Mouse (Mus musculus): ENCODE data around the gene Fbl.
A peak's percentile ranks its signal among the peaks of the same experiment; 100 is the strongest.
"Not testable (repeated sequence)": the region's sequence is repeated elsewhere in the genome, so short reads cannot be mapped to it uniquely, and the experiment has no call there.

Gene Fbl

GRCm38 (mm10) chr7:28169489-28170422, at the start of gene Fbl:
Gene Fbl (plus strand): TSS chr7:28169710.
- DNase-seq (ENCODE audit: low spot score in 2 of 2), result peak; percentile 79 to 86

GRCm38 (mm10) chr7:28129166-28129565, 40.3 kb upstream of the Fbl start, which contains the start of gene 9530053A07Rik:
Gene 9530053A07Rik (plus strand): TSS chr7:28129466.
- DNase-seq (ENCODE audit: low spot score in 2 of 2), result no peak

- DNase-seq (ENCODE audit: low spot score in 2 of 2), result no peak
Measured at GRCm38 (mm10) chr7:28137613-28138012, 31.9 kb upstream of the Fbl start.

- peak; percentile 26 to 53 for DNase-seq (ENCODE audit: low spot score in 2 of 2)
Measured at GRCm38 (mm10) chr7:28148263-28148662, 21.2 kb upstream of the Fbl start.

GRCm38 (mm10) chr7:28149841-28150240, 19.7 kb upstream of the Fbl start:
- DNase-seq (ENCODE audit: low spot score in 2 of 2), result no peak

- DNase-seq (ENCODE audit: low spot score in 2 of 2), result no peak
Measured at GRCm38 (mm10) chr7:28151584-28152221, 17.8 kb upstream of the Fbl start.

- DNase-seq (ENCODE audit: low spot score in 2 of 2), result not testable (repeated sequence)
Measured at GRCm38 (mm10) chr7:28153595-28153994, 15.9 kb upstream of the Fbl start.

GRCm38 (mm10) chr7:28159292-28159691, 10.2 kb upstream of the Fbl start:
- DNase-seq (ENCODE audit: low spot score in 2 of 2), result no peak

GRCm38 (mm10) chr7:28159893-28160292, 9.6 kb upstream of the Fbl start:
- DNase-seq (ENCODE audit: low spot score in 2 of 2), result no peak

- no peak for DNase-seq (ENCODE audit: low spot score in 2 of 2)
Measured at GRCm38 (mm10) chr7:28161163-28161749, 8.3 kb upstream of the Fbl start.

GRCm38 (mm10) chr7:28165406-28165805, 4.1 kb upstream of the Fbl start:
- DNase-seq (ENCODE audit: low spot score in 2 of 2), result no peak

- peak in 1 of 2 experiments; percentile 37 for DNase-seq (ENCODE audit: low spot score in 2 of 2)
Measured at GRCm38 (mm10) chr7:28168320-28169115, 992 bp upstream of the Fbl start.

- DNase-seq (ENCODE audit: low spot score in 2 of 2), result no peak
Measured at GRCm38 (mm10) chr7:28175358-28175757, 5.8 kb downstream of the Fbl start.

GRCm38 (mm10) chr7:28179228-28179627, 9.7 kb downstream of the Fbl start, which contains the start of gene Dyrk1b:
Gene Dyrk1b (plus strand): TSS chr7:28179469.
- DNase-seq (ENCODE audit: low spot score in 2 of 2), result peak; percentile 99

GRCm38 (mm10) chr7:28179741-28180377, 10.3 kb downstream of the Fbl start:
- peak; percentile 82 to 91 for DNase-seq (ENCODE audit: low spot score in 2 of 2)

- no peak for DNase-seq (ENCODE audit: low spot score in 2 of 2)
Measured at GRCm38 (mm10) chr7:28180890-28181289, 11.4 kb downstream of the Fbl start.

GRCm38 (mm10) chr7:28181376-28181775, 11.9 kb downstream of the Fbl start:
- DNase-seq (ENCODE audit: low spot score in 2 of 2), result no peak

GRCm38 (mm10) chr7:28182320-28182719, 12.8 kb downstream of the Fbl start:
- DNase-seq (ENCODE audit: low spot score in 2 of 2), result no peak

GRCm38 (mm10) chr7:28185884-28186283, 16.4 kb downstream of the Fbl start:
- DNase-seq (ENCODE audit: low spot score in 2 of 2), result no peak

- DNase-seq (ENCODE audit: low spot score in 2 of 2), result no peak
Measured at GRCm38 (mm10) chr7:28186631-28187030, 17.1 kb downstream of the Fbl start.

- DNase-seq (ENCODE audit: low spot score in 2 of 2), result no peak
Measured at GRCm38 (mm10) chr7:28191489-28191888, 22.0 kb downstream of the Fbl start.

Data from urinary bladder, adult 18-20 months (tissue).